Mouse (Mus musculus) adrenal gland, adult 2 months (tissue): ENCODE results near the gene Syne1. TPM values are rescaled to one million over a fixed set of nuclear protein-coding genes. Genes with fewer than 3 reads are reported as not detected.

ENCODE experiments used
- DNase-seq: peaks from one replicate; pipeline ENCODE4 v3.0.0; 2021
- polyA plus RNA-seq: library from polyadenylated mRNA; depleted of rRNA; stranded (reverse); fragments of >200 nt; gene quantifications from 2 replicates; pipeline ENCODE4 v1.2.3, GENCODE M21; 2012
- total RNA-seq, 2 experiments: library from RNA; stranded (reverse); gene quantifications; 2 replicates each; pipeline ENCODE4 v1.2.3; 2021

Syne1 gene
- total and polyA plus RNA-seq, 3 experiments, result 7.1 to 21.2 (median 21.0) TPM

DNA sequence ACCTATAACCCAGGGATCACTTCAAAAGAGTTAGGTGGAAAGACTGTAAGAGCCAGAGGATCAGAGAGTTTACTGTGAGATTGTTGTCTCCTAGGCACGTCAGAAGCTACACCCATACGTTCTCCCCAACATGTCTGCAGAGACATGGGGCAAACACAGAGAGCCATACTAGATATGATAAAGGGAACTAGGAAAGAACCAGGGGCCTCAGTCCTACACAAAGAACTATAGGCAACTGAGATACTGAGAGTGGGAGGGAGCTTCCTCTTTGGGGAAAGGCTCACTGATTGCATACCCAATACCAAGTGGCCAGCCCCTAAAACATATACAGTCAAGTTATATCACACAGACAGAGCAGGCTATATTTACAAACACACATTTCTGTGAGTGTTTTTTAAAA is 491.3 kb downstream of the Syne1 start:
- no peak for DNase-seq

- DNase-seq, result no peak
These were observed 492.4 kb downstream of the Syne1 start for GRCm38 (mm10) chr10:5058876-5059275.

- DNase-seq, result no peak
These were observed 493.6 kb downstream of the Syne1 start for GRCm38 (mm10) chr10:5057661-5058060.

GRCm38 (mm10) chr10:5056940-5057339 is 494.3 kb downstream of the Syne1 start:
- no peak for DNase-seq

DNA sequence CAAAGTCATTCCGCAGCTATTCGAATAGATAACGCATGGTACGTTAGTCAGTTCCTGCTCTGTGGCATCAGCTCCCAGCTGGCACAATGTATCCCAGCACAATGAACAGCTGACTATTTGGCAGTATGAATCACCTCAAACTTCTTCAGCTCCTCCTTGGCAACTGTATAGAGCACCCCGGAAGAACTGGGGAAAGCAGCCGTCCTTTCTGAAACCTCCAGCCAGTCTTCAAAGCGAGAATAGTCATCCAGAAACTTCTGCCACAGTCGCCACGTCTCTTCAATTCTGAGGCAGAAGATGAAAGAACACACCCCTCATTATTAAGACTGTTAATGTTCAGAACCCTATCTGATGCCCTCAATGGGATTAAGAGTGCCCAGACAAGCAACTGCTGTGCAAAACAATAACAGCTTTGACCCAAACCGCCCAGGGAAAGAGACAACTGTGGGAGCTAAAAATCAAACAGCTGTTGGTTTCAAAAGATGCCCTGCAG is 495.0 kb downstream of the Syne1 start:
- no peak for DNase-seq

DNA sequence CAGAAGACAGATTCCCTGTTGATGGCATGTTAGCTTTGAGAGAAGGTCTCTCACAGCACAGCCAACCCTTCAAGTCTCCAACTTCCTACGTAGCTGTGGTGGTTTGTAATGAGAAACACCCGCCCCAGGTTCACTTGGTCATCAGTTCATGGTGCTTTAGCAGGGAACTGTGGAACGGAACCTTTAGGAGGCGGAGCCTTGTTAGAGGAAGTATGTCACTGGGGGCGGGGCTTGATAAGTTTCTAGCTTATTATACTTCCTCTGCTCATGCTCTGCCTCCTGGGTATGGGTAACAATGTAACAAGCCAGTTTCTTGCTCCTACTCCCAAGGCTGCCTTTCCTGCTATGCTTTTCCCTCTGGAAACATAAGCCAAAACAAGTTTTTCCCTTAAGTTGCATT is 505.6 kb downstream of the Syne1 start:
- no peak for DNase-seq

DNA sequence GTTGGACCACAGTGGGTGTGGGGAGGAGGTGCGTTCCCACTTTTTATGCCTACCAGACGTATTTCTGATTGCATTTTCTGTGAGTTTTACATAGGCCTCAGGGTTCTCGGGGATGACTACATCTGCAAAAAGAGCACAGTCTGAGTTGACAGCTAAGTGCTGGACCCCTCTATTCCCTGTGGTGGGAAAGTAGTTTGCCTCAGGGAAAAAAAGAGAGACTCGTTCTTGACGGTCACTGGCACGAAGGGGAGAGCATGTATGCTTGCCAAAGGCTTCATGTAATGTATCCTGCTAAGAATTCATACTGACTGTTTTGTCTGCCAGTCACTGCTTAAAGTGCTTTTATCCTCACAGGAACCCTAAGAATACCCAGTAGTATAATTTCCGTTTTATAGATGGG is 506.1 kb downstream of the Syne1 start:
- no peak for DNase-seq

- no peak for DNase-seq
These were observed 506.8 kb downstream of the Syne1 start for GRCm38 (mm10) chr10:5044481-5044880.

GRCm38 (mm10) chr10:5041254-5041653 is 510.0 kb downstream of the Syne1 start:
- no peak for DNase-seq

DNA sequence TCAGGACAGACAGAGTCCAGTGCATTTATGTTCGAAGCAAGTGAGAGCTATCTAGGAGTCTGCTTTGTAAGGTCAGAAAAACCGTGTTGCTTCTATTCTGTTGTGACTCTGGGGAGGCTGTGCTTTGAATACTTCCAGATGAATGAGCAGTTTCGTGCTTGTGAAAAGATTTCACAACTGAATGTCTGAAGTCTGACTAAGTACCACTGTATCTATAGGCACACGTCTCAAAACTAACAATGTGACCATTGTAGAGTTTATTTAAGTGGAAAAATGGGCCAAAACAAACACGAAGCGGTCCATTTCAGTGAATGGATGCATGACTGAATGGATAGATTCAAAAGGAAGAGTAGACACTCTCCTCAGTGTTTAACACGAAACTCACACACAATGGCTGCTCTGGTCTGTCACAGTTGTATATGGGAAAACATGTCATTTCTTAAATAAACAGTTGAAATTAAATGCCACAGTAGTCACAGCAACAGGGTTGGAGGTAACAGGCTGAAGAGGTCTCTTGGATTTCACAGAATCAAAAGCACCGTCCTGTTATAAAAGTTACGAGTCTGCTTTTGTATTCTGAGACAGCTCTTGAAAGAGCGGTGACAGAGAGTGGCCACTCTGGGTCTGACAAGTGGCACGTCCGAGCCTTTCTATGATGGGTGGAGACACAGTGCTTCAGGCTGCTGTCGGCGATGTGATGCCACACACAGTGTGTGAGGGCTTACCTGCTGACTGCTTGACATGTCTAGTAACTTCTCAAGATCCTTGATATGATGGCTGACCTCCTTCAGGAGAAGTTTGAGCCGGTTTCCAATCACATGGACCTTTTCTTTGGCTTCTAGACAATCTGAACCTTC is 518.9 kb downstream of the Syne1 start:
- DNase-seq, result no peak

- no peak for DNase-seq
These were observed 521.4 kb downstream of the Syne1 start for GRCm38 (mm10) chr10:5029883-5030282.

DNA sequence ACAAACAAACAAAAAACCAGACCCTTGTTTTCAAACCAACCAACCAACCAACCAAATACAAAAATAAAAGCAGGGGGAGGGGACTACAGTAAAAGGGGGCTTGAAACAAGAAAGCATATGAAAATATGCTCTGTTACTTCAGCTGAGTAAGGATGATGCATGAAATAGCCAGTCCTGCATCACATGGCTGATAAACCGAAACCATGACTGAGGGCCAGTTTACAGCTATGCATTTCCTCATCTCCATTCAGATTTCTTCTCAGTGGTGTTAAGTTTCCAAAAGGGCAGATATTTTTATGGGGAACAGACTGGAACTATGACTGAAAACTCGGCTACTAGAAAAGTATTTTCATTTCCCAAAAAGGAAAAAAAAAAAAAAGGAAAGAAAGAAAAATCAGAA is 522.1 kb downstream of the Syne1 start:
- DNase-seq, result no peak

DNA sequence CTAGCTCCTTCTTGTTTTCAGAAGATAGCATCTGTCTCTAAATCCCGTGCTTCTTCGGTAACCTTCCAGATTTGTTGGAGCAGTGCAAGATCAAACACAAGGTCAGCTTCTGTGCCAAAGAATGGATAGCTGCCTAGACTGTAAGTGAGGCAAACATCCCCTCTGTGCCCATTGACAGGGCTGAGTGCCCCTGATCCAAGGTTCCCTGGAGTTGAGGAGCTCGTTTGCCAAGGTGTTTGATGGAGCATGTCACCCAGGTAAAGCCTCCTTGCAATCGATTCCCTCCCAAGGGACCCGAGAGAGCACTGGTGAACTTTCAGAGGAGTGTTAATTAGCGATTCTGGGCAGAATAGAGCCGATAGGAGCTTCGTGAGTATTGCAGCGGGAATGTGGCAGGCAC is 523.0 kb downstream of the Syne1 start:
- no peak for DNase-seq

GRCm38 (mm10) chr10:5027208-5027607 is 524.1 kb downstream of the Syne1 start:
- DNase-seq, result no peak

DNA sequence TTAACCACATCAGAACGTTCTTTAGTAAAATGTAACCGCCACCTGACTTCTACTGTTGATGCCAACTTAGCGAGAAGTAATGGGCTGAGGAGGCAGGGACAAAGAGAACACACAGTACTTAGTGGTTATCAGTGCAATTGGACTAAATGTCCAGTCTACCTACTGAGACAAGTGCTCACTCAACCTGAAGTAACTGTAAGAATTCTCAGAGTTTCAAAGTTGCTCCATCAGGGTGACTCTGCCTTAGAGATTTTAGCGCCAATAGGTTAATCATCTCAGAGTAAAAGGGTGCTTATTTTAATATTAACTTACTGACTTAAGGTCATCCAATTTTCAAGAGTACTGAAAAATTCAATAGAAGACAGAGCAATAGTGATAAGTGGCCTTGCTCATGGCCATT is 525.4 kb downstream of the Syne1 start:
- DNase-seq, result no peak

- no peak for DNase-seq
These were observed 534.1 kb downstream of the Syne1 start for GRCm38 (mm10) chr10:5017148-5017547.

- DNase-seq, result no peak
These were observed 536.3 kb downstream of the Syne1 start for GRCm38 (mm10) chr10:5014976-5015375.

DNA sequence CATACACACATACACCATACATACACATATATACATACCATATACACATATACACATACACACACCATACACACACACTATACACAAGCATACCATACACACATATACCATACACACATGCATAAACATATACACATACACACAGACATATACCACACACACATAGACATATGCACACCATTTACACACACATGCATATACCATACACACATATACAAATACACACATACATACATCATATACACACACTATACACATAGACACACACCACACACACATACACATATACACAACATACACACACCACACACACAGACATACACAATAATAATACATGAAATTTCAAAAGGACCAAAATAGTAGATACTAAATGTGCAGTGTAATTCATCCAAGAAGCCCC is 539.3 kb downstream of the Syne1 start:
- no peak for DNase-seq

DNA sequence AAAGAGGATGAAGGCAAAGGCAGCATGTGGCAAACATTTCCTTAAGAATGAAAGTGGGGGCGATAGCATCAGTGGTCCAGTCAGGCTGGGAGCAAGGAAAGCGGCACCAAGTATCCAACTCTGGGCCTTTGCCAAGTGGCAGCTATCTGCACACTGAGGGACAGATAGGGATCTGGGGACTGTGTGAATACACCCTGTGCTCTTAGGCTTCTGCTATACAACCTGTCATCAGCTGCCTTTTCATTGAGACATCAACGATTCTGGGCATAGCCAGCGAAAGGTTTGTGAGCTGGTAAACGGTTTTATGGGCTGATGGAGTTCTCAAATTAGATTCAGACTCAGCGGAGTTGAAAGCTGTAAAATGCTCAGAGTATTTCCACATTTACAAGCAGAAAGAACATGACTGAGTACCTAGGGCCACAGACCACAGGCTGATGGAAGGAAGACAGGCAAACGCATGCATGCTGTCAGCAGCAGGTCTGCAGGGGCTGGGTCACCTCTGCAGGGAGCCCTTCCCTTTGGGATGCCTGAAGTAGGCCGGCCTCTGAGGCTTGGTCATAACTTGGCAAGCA is 542.4 kb downstream of the Syne1 start:
- no peak for DNase-seq

DNA sequence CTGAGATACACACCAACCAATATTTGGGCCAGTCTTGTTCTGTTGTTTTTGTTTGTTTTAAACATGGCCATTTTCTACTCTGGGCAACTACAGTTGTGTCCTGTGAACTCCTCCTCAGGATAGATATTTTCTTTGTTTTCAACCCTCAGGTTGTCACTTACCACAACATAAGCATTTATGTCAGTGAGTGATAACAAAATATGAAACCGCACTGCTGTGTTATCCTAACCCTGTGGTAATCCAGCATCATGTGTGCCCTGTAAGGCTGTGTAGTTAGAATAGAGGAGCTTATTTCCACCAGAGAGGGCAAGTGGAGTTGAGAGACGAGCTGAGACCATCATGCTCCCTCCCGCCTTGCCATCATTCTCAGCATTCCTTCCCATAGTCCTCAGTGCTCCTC is 554.7 kb downstream of the Syne1 start:
- DNase-seq, result no peak

GRCm38 (mm10) chr10:4993802-4994201 is 557.5 kb downstream of the Syne1 start:
- DNase-seq, result peak; percentile 19

DNA sequence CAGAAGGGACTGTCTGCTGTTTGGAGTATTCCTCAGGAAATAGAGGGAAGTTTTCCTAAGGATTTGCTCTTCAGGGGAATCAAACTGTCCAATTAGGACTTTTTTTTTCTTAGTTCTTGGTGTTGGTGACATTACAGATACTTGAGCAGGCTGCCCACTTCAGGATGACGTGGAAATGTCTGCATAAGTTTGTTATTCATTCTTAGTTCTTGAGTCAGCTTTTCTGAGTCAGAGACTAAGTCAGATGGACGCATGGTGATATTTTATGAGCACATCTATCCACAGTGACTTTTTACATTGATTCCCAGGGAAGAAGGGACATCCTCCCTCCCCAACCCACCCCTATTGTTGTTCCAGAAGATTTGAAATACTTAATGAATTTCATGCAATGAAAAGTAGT is 567.4 kb downstream of the Syne1 start:
- DNase-seq, result no peak

DNA sequence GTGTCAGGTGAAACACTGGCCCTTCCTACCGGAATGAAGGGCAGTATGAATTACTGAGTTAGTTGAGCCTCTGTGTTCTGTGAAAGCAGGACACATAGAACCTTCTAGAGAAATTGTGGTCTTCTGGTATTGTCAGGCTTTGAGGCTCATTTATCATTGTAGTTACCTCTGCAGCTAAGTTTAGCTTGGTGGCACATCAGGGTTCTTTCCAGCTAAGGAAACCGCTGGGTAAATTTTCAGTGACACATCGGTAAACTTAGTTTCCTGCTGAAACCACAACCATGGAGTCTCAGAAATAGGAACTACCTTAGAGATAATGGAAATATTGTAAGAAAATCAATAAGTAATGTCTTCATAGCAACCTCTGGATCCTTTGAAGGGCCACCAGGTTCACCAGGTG is 573.9 kb downstream of the Syne1 start:
- no peak for DNase-seq

DNA sequence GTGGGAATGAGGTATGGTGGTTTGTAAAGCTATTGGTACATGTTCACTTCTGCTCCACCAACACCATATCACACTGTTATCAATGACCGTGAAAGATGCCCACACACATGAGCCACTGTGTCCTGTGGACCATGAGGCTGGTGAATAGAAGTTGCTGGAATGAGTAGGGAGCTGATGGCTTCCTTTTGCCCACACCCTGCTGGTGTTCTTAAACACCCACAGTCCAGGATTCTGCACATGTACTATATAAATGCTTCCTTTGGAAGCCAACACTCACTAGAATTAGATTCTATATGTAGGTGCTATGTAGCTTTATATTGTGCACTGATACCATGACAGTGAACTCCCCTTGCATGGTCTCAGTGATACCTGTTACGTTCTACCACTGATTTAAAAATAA is 574.7 kb downstream of the Syne1 start:
- DNase-seq, result no peak
